Mouse (Mus musculus): ENCODE data around the gene Socs4. TPM values are rescaled to one million over a fixed set of nuclear protein-coding genes. Genes with fewer than 3 reads are reported as not detected.
A peak's percentile ranks its signal among the peaks of the same experiment; 100 is the strongest.
"Not testable (repeated sequence)": the region's sequence is repeated elsewhere in the genome, so short reads cannot be mapped to it uniquely, and the experiment has no call there.

The Socs4 gene
- polyA plus RNA-seq, 1 experiment, result 2.7 TPM

DNA sequence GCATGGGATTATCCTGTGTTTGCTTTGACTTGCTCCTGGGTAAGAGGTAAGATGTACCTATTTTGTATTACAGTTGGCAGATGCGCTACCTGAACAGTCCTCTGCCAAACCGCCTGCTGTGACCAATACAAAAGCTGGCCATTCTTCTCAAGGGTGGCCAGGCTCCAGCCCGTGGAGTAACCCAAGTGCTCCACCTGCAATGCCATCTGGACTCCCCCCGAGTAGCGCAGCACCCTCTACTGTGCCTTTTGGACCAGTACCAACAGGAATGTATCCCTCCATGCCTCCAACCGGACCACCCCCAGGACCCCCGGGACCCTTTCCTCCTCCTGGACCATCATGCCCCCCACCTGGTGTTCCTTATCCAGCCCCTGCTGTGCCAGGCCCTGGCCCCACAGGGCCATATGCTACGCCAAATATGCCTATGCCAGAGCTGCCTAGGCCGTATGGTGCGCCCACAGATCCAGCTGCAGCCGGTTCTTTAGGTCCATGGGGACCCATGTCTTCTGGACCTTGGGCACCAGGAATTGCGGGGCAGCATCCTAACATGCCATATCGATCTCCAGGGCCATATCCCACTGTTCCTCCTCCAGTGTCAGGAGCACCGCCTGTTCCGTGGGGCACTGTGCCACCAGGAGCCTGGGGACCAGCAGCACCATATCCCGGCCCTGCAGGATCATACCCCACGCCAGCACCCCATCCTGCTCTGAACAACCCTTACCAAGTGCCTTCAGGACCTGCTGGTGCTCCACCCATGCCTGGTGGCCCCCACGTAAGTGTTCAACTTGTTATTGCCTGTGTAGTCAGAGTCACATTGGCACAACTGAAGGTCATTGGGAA is 33.8 kb downstream of the Socs4 start:
- Histone ChIP-seq H3K36me3 (ENCODE audit: control insufficient read depth, insufficient read depth, low read length) (peaks cover 46% of the 10 kb centered on the region), H3K27me3 (ENCODE audit: control insufficient read depth, insufficient read depth, low read length) (no peaks in the 10 kb centered on the region), H3K27ac (ENCODE audit: insufficient read depth, low read depth, low read length) (peak overlapping the region; percentile 66), H3K4me1 (ENCODE audit: control insufficient read depth, insufficient read depth, insufficient read length, low read length) (peaks cover 16% of the 10 kb centered on the region), H3K4me3 (ENCODE audit: low read depth, low read length) (no peak overlapping the region)
- TF ChIP-seq CTCF (IDR thresholded peaks at IDR 0.05; ENCODE audit: extremely low read depth, insufficient read length, insufficient replicate concordance, low read depth, low read length), result no peak
- no peak for TF ChIP-seq POLR2A (IDR thresholded peaks at IDR 0.05; ENCODE audit: low read depth, low read length)
- WGBS, result 93% methylated on average over 18 of the region's 18 CpGs

DNA sequence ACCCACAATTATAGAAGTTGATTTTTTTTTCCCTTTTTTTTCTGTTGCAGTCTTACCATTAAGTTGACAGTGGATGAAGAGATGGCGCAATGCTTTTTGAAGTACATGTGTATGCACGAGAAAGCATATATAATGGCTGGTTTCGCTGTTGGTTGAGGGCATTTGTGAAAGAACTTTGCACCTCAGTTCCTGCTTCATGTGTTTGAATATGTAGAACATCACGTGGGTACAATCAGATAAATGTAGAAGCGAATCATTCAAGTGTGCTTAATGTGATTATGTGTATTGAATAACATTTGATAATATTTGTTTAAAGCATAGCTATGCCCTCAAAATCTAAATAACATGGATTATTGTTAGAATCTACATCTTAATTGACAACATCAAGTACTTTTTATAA is 42.6 kb downstream of the Socs4 start:
- WGBS, result 61% methylated on average over 5 of the region's 5 CpGs

DNA sequence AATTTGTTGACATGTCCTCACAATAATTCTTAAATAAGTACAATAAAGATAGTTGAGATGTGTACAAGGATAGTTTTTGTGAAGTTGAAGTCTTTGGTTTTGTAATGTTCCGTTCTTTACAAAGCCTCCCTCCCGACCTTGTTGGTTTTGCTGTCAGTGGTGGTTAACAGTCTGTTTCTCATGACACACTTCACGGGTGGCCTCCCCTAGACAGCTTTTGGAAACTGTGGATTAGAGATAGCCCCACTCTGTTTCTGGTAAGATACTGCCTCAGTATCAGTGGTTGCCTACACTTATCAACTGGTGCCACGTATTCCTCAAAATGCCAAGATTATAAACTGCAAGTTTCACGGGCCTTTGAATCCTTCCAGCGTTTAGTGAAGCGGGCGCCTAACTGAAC is 44.9 kb downstream of the Socs4 start:
- H3K27me3 ChIP-seq (ENCODE audit: control insufficient read depth, insufficient read depth, low read length); H3K4me1 ChIP-seq (ENCODE audit: control insufficient read depth, insufficient read depth, insufficient read length, low read length); H3K4me3 ChIP-seq (ENCODE audit: low read depth, low read length); H3K27ac ChIP-seq (ENCODE audit: insufficient read depth, low read depth, low read length): not testable (repeated sequence)
- WGBS, result 87% methylated on average over 7 of the region's 8 CpGs
- H3K36me3 ChIP-seq (ENCODE audit: control insufficient read depth, insufficient read depth, low read length), result peaks cover 24% of the 10 kb centered on the region

More for the DNA sequence above, 42.6 kb downstream of the Socs4 start:
- no peaks in the 10 kb centered on the region for H3K4me1 ChIP-seq (ENCODE audit: control insufficient read depth, insufficient read depth, insufficient read length, low read length)
- TF ChIP-seq CTCF (IDR thresholded peaks at IDR 0.05; ENCODE audit: extremely low read depth, insufficient read length, insufficient replicate concordance, low read depth, low read length) (no peak), POLR2A (IDR thresholded peaks at IDR 0.05; ENCODE audit: low read depth, low read length) (no peak)
- no peak overlapping the region for H3K4me3 ChIP-seq (ENCODE audit: low read depth, low read length)
- H3K27me3 ChIP-seq (ENCODE audit: control insufficient read depth, insufficient read depth, low read length), result no peaks in the 10 kb centered on the region
- H3K27ac ChIP-seq (ENCODE audit: insufficient read depth, low read depth, low read length), result no peak overlapping the region
- peaks cover 35% of the 10 kb centered on the region for H3K36me3 ChIP-seq (ENCODE audit: control insufficient read depth, insufficient read depth, low read length)

- no peaks in the 10 kb centered on the region; the same call in 1 of the 2 replicates for H3K4me1 ChIP-seq (ENCODE audit: control insufficient read depth, insufficient read depth, insufficient read length, low read length)
- TF ChIP-seq CTCF (IDR thresholded peaks at IDR 0.05; ENCODE audit: extremely low read depth, insufficient read length, insufficient replicate concordance, low read depth, low read length), result no peak
- TF ChIP-seq POLR2A (IDR thresholded peaks at IDR 0.05; ENCODE audit: low read depth, low read length), result no peak
- H3K4me3 ChIP-seq (ENCODE audit: low read depth, low read length), result no peak overlapping the region
- 83% methylated on average over 9 of the region's 9 CpGs for WGBS
- H3K27me3 ChIP-seq (ENCODE audit: control insufficient read depth, insufficient read depth, low read length), result no peaks in the 10 kb centered on the region
- H3K27ac ChIP-seq (ENCODE audit: insufficient read depth, low read depth, low read length), result no peak overlapping the region
- H3K36me3 ChIP-seq (ENCODE audit: control insufficient read depth, insufficient read depth, low read length), result peaks cover 8% of the 10 kb centered on the region
Observed at GRCm38 (mm10) chr14:47325965-47326761, 49.4 kb downstream of the Socs4 start.

DNA sequence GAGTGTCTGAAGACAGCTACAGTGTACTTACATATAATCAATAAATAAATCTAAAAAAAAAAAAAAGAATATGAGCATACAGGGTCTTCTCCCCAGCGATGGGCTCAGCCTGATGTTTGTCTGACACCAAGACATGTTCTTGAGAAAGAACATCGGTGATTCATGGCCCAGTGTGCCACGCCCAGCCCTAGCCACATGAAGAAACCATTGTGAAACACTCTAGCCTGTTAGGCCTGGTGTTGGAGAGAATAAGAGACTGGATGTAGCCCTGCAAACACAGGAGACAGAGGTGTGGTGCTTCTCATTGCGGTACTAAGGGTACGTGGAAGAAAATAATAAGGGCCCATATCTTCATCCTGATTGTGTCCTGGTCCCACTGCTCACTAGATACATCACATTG is 50.6 kb downstream of the Socs4 start:
- Histone ChIP-seq H3K27ac (ENCODE audit: insufficient read depth, low read depth, low read length) (no peak overlapping the region), H3K36me3 (ENCODE audit: control insufficient read depth, insufficient read depth, low read length) (peaks cover 5% of the 10 kb centered on the region; the same call in 1 of the 2 replicates), H3K4me1 (ENCODE audit: control insufficient read depth, insufficient read depth, insufficient read length, low read length) (no peaks in the 10 kb centered on the region; the same call in 1 of the 2 replicates), H3K27me3 (ENCODE audit: control insufficient read depth, insufficient read depth, low read length) (no peaks in the 10 kb centered on the region), H3K4me3 (ENCODE audit: low read depth, low read length) (no peak overlapping the region)
- 68% methylated on average over 5 of the region's 5 CpGs for WGBS
- TF ChIP-seq POLR2A (IDR thresholded peaks at IDR 0.05; ENCODE audit: low read depth, low read length), result no peak
- no peak for TF ChIP-seq CTCF (IDR thresholded peaks at IDR 0.05; ENCODE audit: extremely low read depth, insufficient read length, insufficient replicate concordance, low read depth, low read length)

- WGBS, result 61% methylated on average over 5 of the region's 5 CpGs
- no peak overlapping the region for H3K27ac ChIP-seq (ENCODE audit: insufficient read depth, low read depth, low read length)
- H3K4me1 ChIP-seq (ENCODE audit: control insufficient read depth, insufficient read depth, insufficient read length, low read length), result peaks cover 2% of the 10 kb centered on the region; the same call in 1 of the 2 replicates
- no peak for TF ChIP-seq POLR2A (IDR thresholded peaks at IDR 0.05; ENCODE audit: low read depth, low read length)
- TF ChIP-seq CTCF (IDR thresholded peaks at IDR 0.05; ENCODE audit: extremely low read depth, insufficient read length, insufficient replicate concordance, low read depth, low read length), result no peak
- H3K4me3 ChIP-seq (ENCODE audit: low read depth, low read length), result no peak overlapping the region
- no peaks in the 10 kb centered on the region for H3K36me3 ChIP-seq (ENCODE audit: control insufficient read depth, insufficient read depth, low read length)
- no peaks in the 10 kb centered on the region for H3K27me3 ChIP-seq (ENCODE audit: control insufficient read depth, insufficient read depth, low read length)
Observed at GRCm38 (mm10) chr14:47331920-47332319, 55.2 kb downstream of the Socs4 start.

- 41% methylated on average over 4 of the region's 4 CpGs for WGBS
- no peaks in the 10 kb centered on the region for H3K27me3 ChIP-seq (ENCODE audit: control insufficient read depth, insufficient read depth, low read length)
- H3K4me1 ChIP-seq (ENCODE audit: control insufficient read depth, insufficient read depth, insufficient read length, low read length), result peaks cover 2% of the 10 kb centered on the region; the same call in 1 of the 2 replicates
- H3K4me3 ChIP-seq (ENCODE audit: low read depth, low read length), result no peak overlapping the region
- peak; percentile 78; the same call in 1 of the 2 replicates for TF ChIP-seq CTCF (IDR thresholded peaks at IDR 0.05; ENCODE audit: extremely low read depth, insufficient read length, insufficient replicate concordance, low read depth, low read length)
- TF ChIP-seq POLR2A (IDR thresholded peaks at IDR 0.05; ENCODE audit: low read depth, low read length), result no peak
- H3K36me3 ChIP-seq (ENCODE audit: control insufficient read depth, insufficient read depth, low read length), result no peaks in the 10 kb centered on the region
- peak overlapping the region; percentile 56; the same call in 1 of the 2 replicates for H3K27ac ChIP-seq (ENCODE audit: insufficient read depth, low read depth, low read length)
Observed at GRCm38 (mm10) chr14:47334819-47335218, 58.1 kb downstream of the Socs4 start.

Data from small intestine, adult 2 months (tissue).